Mouse (Mus musculus) C2C12 (cell line): ENCODE results near the gene Mnd1. TPM values are rescaled to one million over a fixed set of nuclear protein-coding genes. Genes with fewer than 3 reads are reported as not detected.

Experiments
- H3K27me3 ChIP-seq: one replicate; pipeline ENCODE4 v1.6.1; 2011; ENCODE audit not compliant: control insufficient read depth, insufficient read depth, insufficient read length
- H3K36me3 ChIP-seq: one replicate; pipeline ENCODE4 v1.6.1; 2011; ENCODE audit not compliant: control insufficient read depth, insufficient read depth
- H3K4me3 ChIP-seq: one replicate; pipeline ENCODE4 v1.5.1; 2011; ENCODE audit warnings: mild to moderate bottlenecking, control low read depth; ENCODE audit not compliant: poor library complexity, insufficient read depth, severe bottlenecking
- H3K79me2 ChIP-seq: one replicate; pipeline ENCODE4 v1.6.1; 2011; ENCODE audit not compliant: control insufficient read depth, insufficient read depth
- H3K79me3 ChIP-seq: one replicate; pipeline ENCODE4 v1.6.1; 2011; ENCODE audit warnings: low read depth, control low read depth
- H3ac ChIP-seq: one replicate; pipeline ENCODE3; 2011; ENCODE audit warnings: low read depth; ENCODE audit not compliant: control insufficient read depth, insufficient read length
- CEBPB ChIP-seq: IDR thresholded peaks from one replicate; pipeline ENCODE4 v1.6.1; 2011; ENCODE audit warnings: low read depth, mild to moderate bottlenecking, control low read depth, moderate library complexity
- CTCF ChIP-seq: IDR thresholded peaks from one replicate; pipeline ENCODE4 v1.5.1; 2011; ENCODE audit not compliant: control insufficient read depth, insufficient read depth, insufficient read length
- FOSL1 ChIP-seq: IDR thresholded peaks from one replicate; pipeline ENCODE4 v1.8.0; 2011; ENCODE audit warnings: mild to moderate bottlenecking, low read length; ENCODE audit not compliant: poor library complexity, insufficient read depth, severe bottlenecking
- MAX ChIP-seq: IDR thresholded peaks from one replicate; pipeline ENCODE4 v1.6.1; 2011; ENCODE audit warnings: mild to moderate bottlenecking, control low read depth
- MYOD1 ChIP-seq: IDR thresholded peaks from one replicate; pipeline ENCODE4 v1.6.1; 2011; ENCODE audit warnings: low read depth; ENCODE audit not compliant: control insufficient read depth, insufficient read length
- MYOG ChIP-seq: IDR thresholded peaks from one replicate; pipeline ENCODE4 v1.6.1; 2011; ENCODE audit not compliant: control insufficient read depth, insufficient read length; ENCODE audit errors: extremely low read depth
- USF1 ChIP-seq: IDR thresholded peaks from one replicate; pipeline ENCODE4 v1.6.1; 2011; ENCODE audit warnings: low read depth, mild to moderate bottlenecking, control low read depth, moderate library complexity
- polyA plus RNA-seq: library from polyadenylated mRNA; unstranded; fragments of >200 nt; fragmentation: generic; extraction: Trizol; gene quantifications from one replicate; pipeline ENCODE4 v1.2.1, GENCODE M21; 2012; ENCODE audit warnings: missing spikeins

Mnd1 gene
- polyA plus RNA-seq, 1 experiment, result 11.1 TPM

- Histone ChIP-seq H3K27me3 (no peaks in the 10 kb centered on the region), H3K36me3 (no peaks in the 10 kb centered on the region), H3K79me2 (no peaks in the 10 kb centered on the region), H3ac (no peak overlapping the region), H3K4me3 (no peak overlapping the region), H3K79me3 (no peaks in the 10 kb centered on the region)
- no peak for TF ChIP-seq MAX
- TF ChIP-seq MYOG, result no peak
- TF ChIP-seq USF1, result no peak
- TF ChIP-seq CTCF, result no peak
- TF ChIP-seq CEBPB, result no peak
- TF ChIP-seq MYOD1, result no peak
- TF ChIP-seq FOSL1, result no peak
Measured at GRCm38 (mm10) chr3:84154721-84155141, 855 bp downstream of the Mnd1 start.

- H3K79me3 ChIP-seq, result no peaks in the 10 kb centered on the region
- no peaks in the 10 kb centered on the region for H3K79me2 ChIP-seq
- no peaks in the 10 kb centered on the region for H3K36me3 ChIP-seq
- H3K27me3 ChIP-seq, result no peaks in the 10 kb centered on the region
- no peak overlapping the region for H3ac ChIP-seq
- TF ChIP-seq CTCF, result no peak
- TF ChIP-seq USF1, result no peak
- TF ChIP-seq MAX, result no peak
- TF ChIP-seq MYOG, result no peak
- no peak for TF ChIP-seq FOSL1
- TF ChIP-seq CEBPB, result no peak
- TF ChIP-seq MYOD1, result no peak
- no peak overlapping the region for H3K4me3 ChIP-seq
Measured at GRCm38 (mm10) chr3:84149831-84150230, 5.8 kb downstream of the Mnd1 start.

GRCm38 (mm10) chr3:84140947-84141346 is 14.6 kb downstream of the Mnd1 start:
- TF ChIP-seq CEBPB (no peak), USF1 (no peak), MYOD1 (no peak), MAX (no peak), CTCF (no peak), MYOG (no peak), FOSL1 (no peak)
- no peak overlapping the region for H3K4me3 ChIP-seq

DNA sequence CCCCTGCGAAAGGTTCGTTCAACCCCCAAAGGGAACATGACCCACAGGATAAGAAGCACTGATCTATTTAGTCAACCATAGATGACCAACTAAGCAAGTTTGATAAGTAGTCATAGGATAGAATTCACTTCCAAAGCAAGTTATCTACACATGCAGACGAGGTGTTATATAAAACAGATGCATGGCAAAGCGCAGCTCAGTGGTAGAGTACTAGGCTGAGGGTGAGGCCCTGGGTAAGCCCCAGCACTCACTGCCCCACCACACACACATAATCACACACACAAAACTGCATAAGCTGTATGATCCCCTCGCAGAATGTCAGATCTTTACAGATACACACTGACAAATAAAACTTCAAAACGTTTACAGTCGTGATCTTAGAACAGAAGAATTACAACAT is 19.1 kb downstream of the Mnd1 start:
- Histone ChIP-seq H3K79me2 (no peaks in the 10 kb centered on the region), H3K27me3 (no peaks in the 10 kb centered on the region), H3K79me3 (no peaks in the 10 kb centered on the region), H3K36me3 (no peaks in the 10 kb centered on the region), H3K4me3 (no peak overlapping the region), H3ac (no peak overlapping the region)
- TF ChIP-seq USF1 (no peak), MYOG (no peak), FOSL1 (no peak), CTCF (no peak), MAX (no peak), CEBPB (no peak)

More at GRCm38 (mm10) chr3:84140947-84141346, 14.6 kb downstream of the Mnd1 start:
- H3K27me3 ChIP-seq, result no peaks in the 10 kb centered on the region
- no peaks in the 10 kb centered on the region for H3K36me3 ChIP-seq
- H3K79me3 ChIP-seq, result no peaks in the 10 kb centered on the region
- H3K79me2 ChIP-seq, result no peaks in the 10 kb centered on the region
- no peak overlapping the region for H3ac ChIP-seq

DNA sequence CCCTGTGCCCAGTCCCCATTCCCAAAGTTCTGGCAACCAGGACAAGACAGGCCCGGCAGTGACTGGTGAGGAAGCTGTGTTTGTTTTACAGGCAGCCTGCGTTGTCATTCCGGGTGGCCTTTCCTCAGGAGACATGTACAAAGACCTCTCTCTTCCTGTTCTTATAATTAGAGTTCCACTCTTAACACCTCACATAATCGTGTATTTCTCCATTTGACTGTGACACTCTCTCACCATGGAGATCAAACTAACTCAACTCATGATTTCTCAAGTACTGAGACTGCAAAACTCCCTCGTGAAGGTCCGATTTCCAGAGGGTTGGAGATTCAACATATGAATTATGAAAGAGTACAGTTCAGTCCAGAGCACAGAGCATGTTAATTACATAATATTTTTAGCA is 19.7 kb downstream of the Mnd1 start:
- no peaks in the 10 kb centered on the region for H3K79me3 ChIP-seq
- TF ChIP-seq MAX (no peak), CTCF (no peak), FOSL1 (no peak), USF1 (no peak), MYOD1 (no peak), MYOG (no peak), CEBPB (no peak)
- no peak overlapping the region for H3K4me3 ChIP-seq
- H3K27me3 ChIP-seq, result no peaks in the 10 kb centered on the region
- H3ac ChIP-seq, result no peak overlapping the region
- no peaks in the 10 kb centered on the region for H3K36me3 ChIP-seq
- H3K79me2 ChIP-seq, result no peaks in the 10 kb centered on the region

DNA sequence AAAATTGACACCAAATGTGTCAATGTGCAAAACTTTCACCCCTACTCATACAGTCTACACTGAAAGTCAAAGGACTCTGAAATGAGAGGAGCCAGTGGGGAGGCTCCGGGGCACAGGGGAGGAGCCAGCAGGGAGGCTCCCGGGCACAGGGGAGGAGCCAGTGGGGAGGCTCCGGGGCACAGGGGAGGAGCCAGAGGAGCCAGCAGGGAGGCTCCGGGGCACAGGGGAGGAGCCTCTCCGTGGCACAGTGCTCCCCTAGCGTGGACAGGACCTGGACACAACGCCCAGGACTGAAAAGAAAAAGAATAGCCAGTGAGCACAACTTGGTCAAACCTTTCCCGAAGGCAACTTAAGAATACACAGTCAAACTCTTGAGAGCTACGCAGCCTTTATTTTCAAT is 20.2 kb downstream of the Mnd1 start:
- H3ac ChIP-seq, result no peak overlapping the region
- no peaks in the 10 kb centered on the region for H3K79me3 ChIP-seq
- TF ChIP-seq FOSL1 (no peak), MYOG (no peak), USF1 (no peak), CTCF (no peak), MAX (no peak)
- no peaks in the 10 kb centered on the region for H3K79me2 ChIP-seq
- no peaks in the 10 kb centered on the region for H3K36me3 ChIP-seq
- no peak overlapping the region for H3K4me3 ChIP-seq
- H3K27me3 ChIP-seq, result no peaks in the 10 kb centered on the region
